Mouse (Mus musculus) liver, embryonic 14.5 days (tissue): Measurements from ENCODE around the gene Arsa. TPM values are rescaled to one million over a fixed set of nuclear protein-coding genes. Genes with fewer than 3 reads are reported as not detected.
A peak's percentile ranks its signal among the peaks of the same experiment; 100 is the strongest.

Experiments used
- ATAC-seq: fragments of 200-750 bp; cut with Nextera tagmentation; 2 replicates; pipeline ENCODE4 v1.8.0; 2017; ENCODE audit warnings: moderate number of reproducible peaks, mild to moderate bottlenecking, moderate library complexity; ENCODE audit not compliant: insufficient read depth
- DNase-seq, 3 experiments: peaks; one replicate each; pipeline ENCODE4 v3.0.0-alpha.2; 2012 to 2013; ENCODE audit warnings: low read depth in 3 of 3, low spot score in 3 of 3
- H3K27ac ChIP-seq: fragments of 300-500 bp; sonication (generic); 2 replicates; pipeline ENCODE4 v1.5.1; 2014; ENCODE audit warnings: moderate library complexity, mild to moderate bottlenecking, control low read depth, inconsistent platforms
- H3K27me3 ChIP-seq: fragments of 300-500 bp; sonication (generic); 2 replicates; pipeline ENCODE4 v1.6.1; 2014; ENCODE audit warnings: mild to moderate bottlenecking, low read length, moderate library complexity; ENCODE audit not compliant: control insufficient read depth, insufficient read depth
- H3K36me3 ChIP-seq: fragments of 300-500 bp; sonication (generic); replicated peaks from 2 replicates; pipeline ENCODE4 v1.6.1; 2014; ENCODE audit warnings: low read depth; ENCODE audit not compliant: control insufficient read depth, insufficient read depth
- H3K4me1 ChIP-seq, 2 experiments: fragments of 200-500 bp in 1 of 2; fragments of 300-500 bp in 1 of 2; sonication (generic) in 1 of 2; replicated peaks; 2 replicates each; pipeline ENCODE4 v1.6.1; 2012 to 2014; ENCODE audit warnings: antibody characterized with exemption in 1 of 2, inconsistent platforms in 1 of 2, low read length in 1 of 2; ENCODE audit not compliant: control insufficient read depth in 2 of 2, insufficient read depth in 2 of 2
- H3K4me2 ChIP-seq: fragments of 300-500 bp; sonication (generic); 2 replicates; pipeline ENCODE4 v1.6.1; 2014; ENCODE audit warnings: low read depth, mild to moderate bottlenecking, control low read depth, moderate library complexity
- H3K4me3 ChIP-seq, 2 experiments: fragments of 200-500 bp in 1 of 2; fragments of 300-500 bp in 1 of 2; sonication (generic) in 1 of 2; 2 replicates each; pipeline ENCODE4 v1.5.1; 2012 to 2014; ENCODE audit warnings: low read depth in 2 of 2, low read length in 2 of 2, mild to moderate bottlenecking in 2 of 2, control low read depth in 1 of 2, inconsistent platforms in 1 of 2, moderate library complexity in 1 of 2; ENCODE audit not compliant: insufficient read depth in 1 of 2
- H3K9ac ChIP-seq: fragments of 300-500 bp; sonication (generic); replicated peaks from 2 replicates; pipeline ENCODE4 v1.6.1; 2014; ENCODE audit warnings: mild to moderate bottlenecking, control low read depth, moderate library complexity
- H3K9me3 ChIP-seq: fragments of 300-500 bp; sonication (generic); 2 replicates; pipeline ENCODE4 v1.6.1; 2016; ENCODE audit warnings: low read length, mixed read lengths; ENCODE audit not compliant: control insufficient read depth
- CTCF ChIP-seq: IDR thresholded peaks from 2 replicates; pipeline ENCODE4 v1.5.1; 2016; ENCODE audit warnings: antibody characterized with exemption, low read depth, control low read depth
- EP300 ChIP-seq: IDR thresholded peaks from 2 replicates; pipeline ENCODE4 v1.6.1; 2016; ENCODE audit warnings: antibody characterized with exemption, low read depth
- WGBS: fragments of 180-500 bp; shearing (Covaris S2); extraction: QIAGEN DNeasy Blood & Tissue Kit; methylation state at CpG from one replicate; pipeline ENCODE4 v1.1.7; 2014; ENCODE audit not compliant: insufficient replicate concordance; 5-methylcytosine and 5-hydroxymethylcytosine counted together
- polyA plus RNA-seq, 2 experiments: library from polyadenylated mRNA; depleted of rRNA in 1 of 2; stranded (reverse) in 1 of 2; unstranded in 1 of 2; fragments of >200 nt; fragmentation: Nextera tagmentation in 1 of 2; extraction: Ambion mirVana in 1 of 2; gene quantifications; 2 replicates each; pipeline versions ENCODE4 v1.2.1 to v1.2.3; 2012 to 2014

The Arsa gene
- polyA plus RNA-seq, 2 experiments = 3.1 to 3.4 TPM

- no peak for DNase-seq
- Histone ChIP-seq H3K4me3 (no peak overlapping the region), H3K4me1 (peaks cover 0 to 2% of the 10 kb centered on the region in 2 experiments; a peak in 1 of 4 replicates), H3K27me3 (peaks cover 16% of the 10 kb centered on the region), H3K9ac (no peak overlapping the region), H3K27ac (no peak overlapping the region), H3K36me3 (no peaks in the 10 kb centered on the region), H3K9me3 (no peaks in the 10 kb centered on the region), H3K4me2 (no peak overlapping the region)
- no peak for ATAC-seq
- TF ChIP-seq EP300 (no peak), CTCF (no peak)
- 56% methylated on average over 4 of the region's 4 CpGs for WGBS
These were observed 18.9 kb upstream of the Arsa start for GRCm38 (mm10) chr15:89496131-89496530.

GRCm38 (mm10) chr15:89494970-89495369 lies 17.7 kb upstream of the Arsa start:
- no peak for ATAC-seq
- Histone ChIP-seq H3K9ac (no peak overlapping the region), H3K9me3 (no peaks in the 10 kb centered on the region), H3K27me3 (peaks cover 14% of the 10 kb centered on the region), H3K36me3 (no peaks in the 10 kb centered on the region), H3K27ac (no peak overlapping the region), H3K4me1 (no peaks in the 10 kb centered on the region; a peak in 1 of 4 replicates), H3K4me3 (no peak overlapping the region), H3K4me2 (no peak overlapping the region)
- TF ChIP-seq EP300 (no peak), CTCF (peak; percentile 70)
- WGBS = 55% methylated on average over 4 of the region's 4 CpGs
- DNase-seq = no peak

- Histone ChIP-seq H3K4me1 (no peaks in the 10 kb centered on the region), H3K9ac (no peak overlapping the region), H3K9me3 (no peaks in the 10 kb centered on the region), H3K27ac (no peak overlapping the region), H3K27me3 (no peaks in the 10 kb centered on the region), H3K36me3 (no peaks in the 10 kb centered on the region), H3K4me2 (no peak overlapping the region), H3K4me3 (no peak overlapping the region)
- TF ChIP-seq EP300 (no peak), CTCF (no peak)
- ATAC-seq = no peak
- 43% methylated on average over 14 of the region's 14 CpGs for WGBS
- DNase-seq = no peak
These were observed 11.4 kb upstream of the Arsa start for GRCm38 (mm10) chr15:89488611-89489117.

GRCm38 (mm10) chr15:89488182-89488581 lies 11.0 kb upstream of the Arsa start:
- Histone ChIP-seq H3K4me2 (no peak overlapping the region), H3K4me3 (no peak overlapping the region), H3K36me3 (no peaks in the 10 kb centered on the region), H3K27ac (no peak overlapping the region), H3K27me3 (no peaks in the 10 kb centered on the region), H3K9me3 (no peaks in the 10 kb centered on the region), H3K9ac (no peak overlapping the region), H3K4me1 (no peaks in the 10 kb centered on the region)
- TF ChIP-seq CTCF = no peak
- TF ChIP-seq EP300 = no peak
- 40% methylated on average over 12 of the region's 12 CpGs for WGBS
- DNase-seq (no peak), ATAC-seq (no peak)

- H3K4me1 ChIP-seq = peaks cover 6 to 10% of the 10 kb centered on the region in 2 experiments
- H3K36me3 ChIP-seq = no peaks in the 10 kb centered on the region
- ATAC-seq = no peak
- no peak for TF ChIP-seq CTCF
- no peak for TF ChIP-seq EP300
- WGBS = 66% methylated on average over 8 of the region's 8 CpGs
- H3K4me3 ChIP-seq = no peak overlapping the region
- H3K9me3 ChIP-seq = no peaks in the 10 kb centered on the region
- no peak overlapping the region for H3K4me2 ChIP-seq
- H3K9ac ChIP-seq = no peak overlapping the region
- no peaks in the 10 kb centered on the region for H3K27me3 ChIP-seq
- no peak overlapping the region for H3K27ac ChIP-seq
- no peak for DNase-seq
These were observed 3.4 kb upstream of the Arsa start for GRCm38 (mm10) chr15:89480584-89480983.

- Histone ChIP-seq H3K27ac (no peak overlapping the region), H3K4me1 (peaks cover 6 to 15% of the 10 kb centered on the region in 2 experiments), H3K4me3 (no peak overlapping the region), H3K27me3 (no peaks in the 10 kb centered on the region), H3K9ac (no peak overlapping the region), H3K9me3 (no peaks in the 10 kb centered on the region), H3K36me3 (no peaks in the 10 kb centered on the region), H3K4me2 (no peak overlapping the region)
- DNase-seq = no peak
- TF ChIP-seq CTCF = no peak
- no peak for TF ChIP-seq EP300
- ATAC-seq = no peak
- 61% methylated on average over 3 of the region's 3 CpGs for WGBS
These were observed 1.4 kb upstream of the Arsa start for GRCm38 (mm10) chr15:89478622-89479021.
